Mouse (Mus musculus): ENCODE measurements around the gene Nsun2. TPM values are rescaled to one million over a fixed set of nuclear protein-coding genes. Genes with fewer than 3 reads are reported as not detected.
"Not testable (repeated sequence)": the region's sequence is repeated elsewhere in the genome, so short reads cannot be mapped to it uniquely, and the experiment has no call there.

Nsun2 gene
- polyA plus RNA-seq, 1 experiment from 2014 or later, result 131 TPM

- no peaks in the 10 kb centered on the region for H3K27me3 ChIP-seq
- 77% methylated on average over 7 of the region's 7 CpGs for WGBS
- no peak overlapping the region for H3K4me2 ChIP-seq
- H3K36me3 ChIP-seq, result peaks cover 8% of the 10 kb centered on the region
- H3K4me1 ChIP-seq (replicated peaks), result no peaks in the 10 kb centered on the region
- H3K9ac ChIP-seq (replicated peaks), result no peak overlapping the region
- no peaks in the 10 kb centered on the region for H3K9me3 ChIP-seq
- no peak overlapping the region for H3K27ac ChIP-seq
- ATAC-seq (ENCODE audit: insufficient number of reproducible peaks, insufficient read depth, low FRiP score, low TSS enrichment, low read depth), result no peak
- no peak overlapping the region for H3K4me3 ChIP-seq (replicated peaks)
Observed at GRCm38 (mm10) chr13:69594577-69595256, 61.2 kb downstream of the Nsun2 start.

DNA sequence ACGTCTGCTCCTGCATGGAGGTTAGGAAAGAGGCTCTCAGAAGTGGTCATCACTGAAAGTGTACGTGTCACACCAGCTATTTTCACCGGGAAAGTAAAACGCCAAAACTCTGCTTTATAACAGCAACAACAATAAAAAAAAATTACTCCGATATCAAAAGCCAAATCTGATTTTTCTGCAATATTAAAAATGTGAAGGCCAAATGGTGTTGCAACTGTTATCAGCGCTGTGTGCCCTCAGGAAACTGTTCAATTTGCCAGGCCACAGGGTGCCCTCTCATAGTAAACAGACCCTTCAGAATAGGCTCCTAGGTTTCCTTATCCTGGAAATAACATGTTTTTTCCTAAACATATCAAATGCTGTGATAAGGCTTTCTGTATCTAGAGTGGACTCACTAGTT is 62.4 kb downstream of the Nsun2 start:
- Histone ChIP-seq H3K27ac (no peak overlapping the region), H3K9ac (replicated peaks) (no peak overlapping the region), H3K4me3 (replicated peaks) (no peak overlapping the region), H3K4me2 (no peak overlapping the region), H3K36me3 (peaks cover 8% of the 10 kb centered on the region), H3K4me1 (replicated peaks) (no peaks in the 10 kb centered on the region), H3K9me3 (no peaks in the 10 kb centered on the region), H3K27me3 (no peaks in the 10 kb centered on the region)
- no peak for ATAC-seq (ENCODE audit: insufficient number of reproducible peaks, insufficient read depth, low FRiP score, low TSS enrichment, low read depth)
- WGBS, result 85% methylated on average over 6 of the region's 6 CpGs

GRCm38 (mm10) chr13:69596515-69596914 is 63.0 kb downstream of the Nsun2 start:
- H3K9me3 ChIP-seq, result no peaks in the 10 kb centered on the region
- H3K27ac ChIP-seq, result no peak overlapping the region
- no peak for ATAC-seq (ENCODE audit: insufficient number of reproducible peaks, insufficient read depth, low FRiP score, low TSS enrichment, low read depth)
- H3K4me2 ChIP-seq, result no peak overlapping the region
- H3K36me3 ChIP-seq, result peaks cover 6% of the 10 kb centered on the region
- no peak overlapping the region for H3K4me3 ChIP-seq (replicated peaks)
- H3K27me3 ChIP-seq, result no peaks in the 10 kb centered on the region
- no peak overlapping the region for H3K9ac ChIP-seq (replicated peaks)
- WGBS, result 94% methylated on average over 2 of the region's 2 CpGs
- H3K4me1 ChIP-seq (replicated peaks), result no peaks in the 10 kb centered on the region

DNA sequence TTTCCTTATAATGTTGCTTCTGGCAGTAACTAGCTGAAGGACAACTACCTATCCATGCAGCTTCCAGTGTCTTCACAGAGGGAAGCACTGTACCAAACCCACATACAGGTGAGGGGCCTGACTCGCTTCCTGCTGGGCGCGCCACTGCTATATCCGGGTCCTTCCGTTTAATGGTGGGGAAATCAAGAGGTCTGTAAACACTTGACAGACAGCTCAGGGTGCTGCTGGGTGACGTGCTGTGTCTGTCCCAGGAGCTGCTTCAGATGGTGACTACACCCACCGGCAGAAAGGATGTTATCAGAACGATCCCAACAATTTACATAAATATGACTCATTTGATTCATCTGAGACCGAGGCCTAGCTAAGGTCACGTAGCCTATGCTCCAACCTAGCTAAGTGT is 65.3 kb downstream of the Nsun2 start:
- H3K4me3 ChIP-seq (replicated peaks), result no peak overlapping the region
- H3K9ac ChIP-seq (replicated peaks), result no peak overlapping the region
- no peaks in the 10 kb centered on the region for H3K27me3 ChIP-seq
- no peak overlapping the region for H3K27ac ChIP-seq
- no peaks in the 10 kb centered on the region for H3K9me3 ChIP-seq
- no peak for ATAC-seq (ENCODE audit: insufficient number of reproducible peaks, insufficient read depth, low FRiP score, low TSS enrichment, low read depth)
- no peaks in the 10 kb centered on the region for H3K36me3 ChIP-seq
- H3K4me2 ChIP-seq, result no peak overlapping the region
- 92% methylated on average over 10 of the region's 10 CpGs for WGBS
- H3K4me1 ChIP-seq (replicated peaks), result no peaks in the 10 kb centered on the region

GRCm38 (mm10) chr13:69600863-69601262 is 67.3 kb downstream of the Nsun2 start:
- H3K4me1 ChIP-seq (replicated peaks); H3K27ac ChIP-seq; H3K9ac ChIP-seq (replicated peaks); H3K4me2 ChIP-seq; ATAC-seq (ENCODE audit: insufficient number of reproducible peaks, insufficient read depth, low FRiP score, low TSS enrichment, low read depth); H3K36me3 ChIP-seq; H3K9me3 ChIP-seq; H3K27me3 ChIP-seq; H3K4me3 ChIP-seq (replicated peaks): not testable (repeated sequence)
- 95% methylated on average over 5 of the region's 5 CpGs for WGBS

- no peaks in the 10 kb centered on the region for H3K4me1 ChIP-seq (replicated peaks)
- no peak overlapping the region for H3K4me3 ChIP-seq (replicated peaks)
- H3K9me3 ChIP-seq, result no peaks in the 10 kb centered on the region
- H3K27ac ChIP-seq, result no peak overlapping the region
- H3K9ac ChIP-seq (replicated peaks), result no peak overlapping the region
- H3K4me2 ChIP-seq, result no peak overlapping the region
- no peaks in the 10 kb centered on the region for H3K36me3 ChIP-seq
- ATAC-seq (ENCODE audit: insufficient number of reproducible peaks, insufficient read depth, low FRiP score, low TSS enrichment, low read depth), result no peak
- 82% methylated on average over 5 of the region's 5 CpGs for WGBS
- no peaks in the 10 kb centered on the region for H3K27me3 ChIP-seq
Observed at GRCm38 (mm10) chr13:69601321-69601720, 67.8 kb downstream of the Nsun2 start.

GRCm38 (mm10) chr13:69604670-69605069 is 71.1 kb downstream of the Nsun2 start:
- Histone ChIP-seq H3K9ac (replicated peaks) (no peak overlapping the region), H3K9me3 (no peaks in the 10 kb centered on the region), H3K27ac (no peak overlapping the region), H3K27me3 (no peaks in the 10 kb centered on the region), H3K4me2 (no peak overlapping the region), H3K4me3 (replicated peaks) (no peak overlapping the region), H3K4me1 (replicated peaks) (no peaks in the 10 kb centered on the region), H3K36me3 (no peaks in the 10 kb centered on the region)
- ATAC-seq (ENCODE audit: insufficient number of reproducible peaks, insufficient read depth, low FRiP score, low TSS enrichment, low read depth), result no peak
- 97% methylated on average over 1 of the region's 1 CpGs for WGBS

GRCm38 (mm10) chr13:69608734-69609133 is 75.2 kb downstream of the Nsun2 start:
- H3K27me3 ChIP-seq, result peaks cover 3% of the 10 kb centered on the region; the same call in 1 of the 2 replicates
- no peak overlapping the region for H3K27ac ChIP-seq
- no peak for ATAC-seq (ENCODE audit: insufficient number of reproducible peaks, insufficient read depth, low FRiP score, low TSS enrichment, low read depth)
- no peak overlapping the region for H3K4me3 ChIP-seq (replicated peaks)
- WGBS, result 78% methylated on average over 8 of the region's 8 CpGs
- H3K4me1 ChIP-seq (replicated peaks), result peaks cover 11% of the 10 kb centered on the region
- H3K4me2 ChIP-seq, result no peak overlapping the region
- H3K9ac ChIP-seq (replicated peaks), result no peak overlapping the region
- H3K36me3 ChIP-seq, result peaks cover 7% of the 10 kb centered on the region; the same call in 1 of the 2 replicates
- no peaks in the 10 kb centered on the region for H3K9me3 ChIP-seq

- H3K27me3 ChIP-seq, result peaks cover 3% of the 10 kb centered on the region; the same call in 1 of the 2 replicates
- WGBS, result under 1% methylated on average over 40 of the region's 40 CpGs
- H3K9ac ChIP-seq (replicated peaks), result peak overlapping the region; percentile 59
- ATAC-seq (ENCODE audit: insufficient number of reproducible peaks, insufficient read depth, low FRiP score, low TSS enrichment, low read depth), result peak; percentile 14
- no peaks in the 10 kb centered on the region for H3K9me3 ChIP-seq
- peak overlapping the region; percentile 86 for H3K4me2 ChIP-seq
- H3K4me1 ChIP-seq (replicated peaks), result peaks cover 11% of the 10 kb centered on the region
- H3K4me3 ChIP-seq (replicated peaks), result peak overlapping the region; percentile 85
- H3K27ac ChIP-seq, result 0 out of 2 replicates have a peak overlapping the region, but pooled peaks have one; percentile 54
- peaks cover 25% of the 10 kb centered on the region for H3K36me3 ChIP-seq
Observed at GRCm38 (mm10) chr13:69610751-69611397, 77.3 kb downstream of the Nsun2 start.

- Histone ChIP-seq H3K4me3 (replicated peaks) (peak within 1 kb of the TSS; percentile 85), H3K9ac (replicated peaks) (peak within 1 kb of the TSS; percentile 73), H3K27me3 (peaks cover 3% of the 10 kb centered on the region; the same call in 1 of the 2 replicates), H3K9me3 (no peaks in the 10 kb centered on the region), H3K4me1 (replicated peaks) (peaks cover 11% of the 10 kb centered on the region), H3K4me2 (peak within 1 kb of the TSS; percentile 86), H3K36me3 (peaks cover 33% of the 10 kb centered on the region), H3K27ac (peak within 1 kb of the TSS; percentile 54; the same call in 1 of the 2 replicates)
- under 1% methylated on average over 69 of the region's 69 CpGs for WGBS
- ATAC-seq (ENCODE audit: insufficient number of reproducible peaks, insufficient read depth, low FRiP score, low TSS enrichment, low read depth), result peak; percentile 99
Observed at GRCm38 (mm10) chr13:69611398-69612174, 78.0 kb downstream of the Nsun2 start, which contains the start of gene Srd5a1. Gene Srd5a1 (minus strand): TSS chr13:69611442.

DNA sequence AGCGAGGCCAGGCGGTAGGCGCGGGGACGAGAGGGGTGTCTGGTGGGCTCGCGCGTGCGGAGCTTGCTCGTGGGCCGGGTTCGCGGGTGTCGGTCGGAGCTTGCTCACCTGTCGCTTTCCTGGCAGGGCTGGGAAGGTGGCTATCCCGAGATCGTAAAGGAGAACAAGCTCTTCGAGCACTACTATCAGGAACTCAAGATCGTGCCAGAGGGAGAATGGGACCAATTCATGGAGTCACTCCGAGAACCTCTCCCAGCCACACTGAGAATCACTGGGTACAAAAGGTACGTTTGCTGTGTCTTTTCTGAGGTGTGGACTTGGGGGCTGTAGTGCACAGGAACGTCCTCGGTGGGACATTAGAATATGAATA is 78.6 kb downstream of the Nsun2 start:
- peaks cover 38% of the 10 kb centered on the region for H3K36me3 ChIP-seq
- no peak for ATAC-seq (ENCODE audit: insufficient number of reproducible peaks, insufficient read depth, low FRiP score, low TSS enrichment, low read depth)
- peak overlapping the region; percentile 20; the same call in 1 of the 2 replicates for H3K27ac ChIP-seq
- no peaks in the 10 kb centered on the region for H3K9me3 ChIP-seq
- H3K4me2 ChIP-seq, result peak overlapping the region; percentile 68
- peaks cover 11% of the 10 kb centered on the region for H3K4me1 ChIP-seq (replicated peaks)
- H3K4me3 ChIP-seq (replicated peaks), result peak overlapping the region; percentile 85
- peaks cover 3% of the 10 kb centered on the region; the same call in 1 of the 2 replicates for H3K27me3 ChIP-seq
- peak overlapping the region; percentile 73 for H3K9ac ChIP-seq (replicated peaks)
- 1% methylated on average over 24 of the region's 24 CpGs for WGBS

All from limb, embryonic 12.5 days (tissue).